Mouse (Mus musculus) CH12.LX (cell line): ENCODE data around the gene Cyp39a1. TPM values are rescaled to one million over a fixed set of nuclear protein-coding genes. Genes with fewer than 3 reads are reported as not detected.

Experiments used
- DNase-seq: peaks from one replicate; pipeline ENCODE4 v3.0.0-alpha.2; 2013; ENCODE audit errors: extremely low read depth
- H3K27ac ChIP-seq: 2 replicates; pipeline ENCODE4 v1.5.1; 2012; ENCODE audit warnings: low read depth, mild to moderate bottlenecking, control low read depth, moderate library complexity; ENCODE audit not compliant: insufficient read depth
- H3K27me3 ChIP-seq: replicated peaks from 2 replicates; pipeline ENCODE3; 2012; ENCODE audit warnings: inconsistent platforms
- H3K36me3 ChIP-seq, 2 experiments: replicated peaks in 1 of 2; 2 replicates each; pipeline versions ENCODE3 to v1.6.1; 2012; ENCODE audit warnings: inconsistent platforms in 1 of 2, low read length in 1 of 2, mild to moderate bottlenecking in 1 of 2, mixed read lengths in 1 of 2, moderate library complexity in 1 of 2; ENCODE audit not compliant: control insufficient read depth in 1 of 2, insufficient read depth in 1 of 2
- H3K4me1 ChIP-seq, 2 experiments: 2 replicates each; pipeline ENCODE4 v1.6.1; 2012; ENCODE audit warnings: inconsistent platforms in 1 of 2, moderate library complexity in 1 of 2; ENCODE audit not compliant: insufficient read depth in 2 of 2, control insufficient read depth in 1 of 2
- H3K4me2 ChIP-seq: 2 replicates; pipeline ENCODE4 v1.6.1; 2012; ENCODE audit warnings: low read depth, mild to moderate bottlenecking, control low read depth; ENCODE audit not compliant: poor library complexity, insufficient read depth, severe bottlenecking
- H3K4me3 ChIP-seq, 3 experiments: fragments of 150-350 bp in 1 of 3; sonication (generic) in 1 of 3; replicated peaks in 1 of 3; 2 replicates each; pipeline versions ENCODE3 to v1.5.1; 2011 to 2012; ENCODE audit warnings: low read depth in 2 of 3, low read length in 2 of 3, mild to moderate bottlenecking in 2 of 3, moderate library complexity in 2 of 3, control low read depth in 1 of 3, improper control_type of control experiment in 1 of 3, inconsistent platforms in 1 of 3, mixed read lengths in 1 of 3; ENCODE audit not compliant: poor library complexity in 1 of 3
- H3K79me2 ChIP-seq: replicated peaks from 2 replicates; pipeline ENCODE4 v1.6.1; 2012; ENCODE audit warnings: mild to moderate bottlenecking, moderate library complexity; ENCODE audit not compliant: control insufficient read depth, poor library complexity, insufficient read depth, severe bottlenecking; ENCODE audit errors: extremely low read depth
- H3K9ac ChIP-seq: 2 replicates; pipeline ENCODE4 v1.6.1; 2012; ENCODE audit warnings: low read depth, mild to moderate bottlenecking, control low read depth, moderate library complexity; ENCODE audit not compliant: insufficient read depth
- H3K9me3 ChIP-seq: replicated peaks from 2 replicates; pipeline ENCODE3; 2012; ENCODE audit warnings: low read length, inconsistent platforms, mixed read lengths
- CHD1 ChIP-seq: IDR thresholded peaks from 2 replicates; pipeline ENCODE4 v1.6.1; 2012; ENCODE audit warnings: low read depth, low read length, improper control_type of control experiment, inconsistent platforms
- CHD2 ChIP-seq: IDR thresholded peaks from 2 replicates; pipeline ENCODE4 v1.6.1; 2011; ENCODE audit warnings: low read length, improper control_type of control experiment
- ELF1 ChIP-seq: IDR thresholded peaks from 2 replicates; pipeline ENCODE4 v1.6.1; 2014; ENCODE audit warnings: low read depth, mild to moderate bottlenecking, inconsistent platforms, low read length, improper control_type of control experiment
- ETS1 ChIP-seq: conservative IDR thresholded peaks from 2 replicates; pipeline ENCODE4 v1.6.1; 2012; ENCODE audit warnings: low read depth, mild to moderate bottlenecking, inconsistent platforms, low read length, improper control_type of control experiment, moderate library complexity
- HCFC1 ChIP-seq: IDR thresholded peaks from 2 replicates; pipeline ENCODE4 v1.6.1; 2012; ENCODE audit warnings: low read depth, mild to moderate bottlenecking, inconsistent platforms, low read length, improper control_type of control experiment
- IRF4 ChIP-seq: IDR thresholded peaks from 2 replicates; pipeline ENCODE4 v1.6.1; 2014; ENCODE audit warnings: low read depth, mild to moderate bottlenecking, inconsistent platforms, low read length, improper control_type of control experiment
- JUND ChIP-seq: conservative IDR thresholded peaks from 2 replicates; pipeline ENCODE4 v1.6.1; 2011; ENCODE audit warnings: low read depth, low read length, improper control_type of control experiment
- KAT2A ChIP-seq: IDR thresholded peaks from 2 replicates; pipeline ENCODE4 v1.6.1; 2012; ENCODE audit warnings: low read length, improper control_type of control experiment, inconsistent platforms; ENCODE audit not compliant: insufficient replicate concordance
- MAFK ChIP-seq: IDR thresholded peaks from 2 replicates; pipeline ENCODE4 v1.6.1; 2011; ENCODE audit warnings: low read length, improper control_type of control experiment; ENCODE audit not compliant: insufficient replicate concordance
- MEF2A ChIP-seq: IDR thresholded peaks from 2 replicates; pipeline ENCODE4 v1.6.1; 2014; ENCODE audit warnings: low read depth, mild to moderate bottlenecking, inconsistent platforms, low read length, improper control_type of control experiment, borderline replicate concordance
- NRF1 ChIP-seq: IDR thresholded peaks from 2 replicates; pipeline ENCODE4 v1.6.1; 2014; ENCODE audit warnings: low read depth, mild to moderate bottlenecking, inconsistent platforms, low read length, improper control_type of control experiment, moderate library complexity
- POLR2AphosphoS2 ChIP-seq: IDR thresholded peaks from 2 replicates; pipeline ENCODE4 v1.6.1; 2011; ENCODE audit warnings: low read depth, low read length, improper control_type of control experiment
- SIN3A ChIP-seq: IDR thresholded peaks from 2 replicates; pipeline ENCODE4 v1.6.1; 2012; ENCODE audit warnings: low read length, improper control_type of control experiment, inconsistent platforms
- SMC3 ChIP-seq: IDR thresholded peaks from 2 replicates; pipeline ENCODE4 v1.6.1; 2011; ENCODE audit warnings: low read depth, low read length, improper control_type of control experiment
- TCF12 ChIP-seq: IDR thresholded peaks from 2 replicates; pipeline ENCODE4 v1.6.1; 2014; ENCODE audit warnings: low read depth, mild to moderate bottlenecking, inconsistent platforms, low read length, improper control_type of control experiment
- USF1 ChIP-seq: IDR thresholded peaks from 2 replicates; pipeline ENCODE4 v1.6.1; 2014; ENCODE audit warnings: low read depth, mild to moderate bottlenecking, inconsistent platforms, low read length, improper control_type of control experiment
- USF2 ChIP-seq: conservative IDR thresholded peaks from 2 replicates; pipeline ENCODE4 v1.6.1; 2011; ENCODE audit warnings: low read depth, low read length, improper control_type of control experiment
- ZC3H11A ChIP-seq: IDR thresholded peaks from 2 replicates; pipeline ENCODE4 v1.6.1; 2012; ENCODE audit warnings: low read depth, mild to moderate bottlenecking, inconsistent platforms, low read length, improper control_type of control experiment
- ZNF384 ChIP-seq: IDR thresholded peaks from 2 replicates; pipeline ENCODE4 v1.6.1; 2012; ENCODE audit warnings: low read depth, low read length, improper control_type of control experiment, inconsistent platforms
- dilution Hi-C: fragments of 300-500 bp; cut with MboI; formaldehyde crosslinking; loops from 2 replicates; pipeline ENCODE4 v1.14.3; 2020; ENCODE audit warnings: low sequenced_read_pairs; ENCODE audit not compliant: extremely low pct_unique_long_range_greater_than_20kb, extremely low pct_ligation_motif_present
- in situ Hi-C: fragments of 300-500 bp; cut with MboI; formaldehyde crosslinking; loops from 3 replicates; pipeline ENCODE4 v1.14.3; 2019; ENCODE audit warnings: low sequenced_read_pairs, low pct_ligation_motif_present, low pct_unique_long_range_greater_than_20kb, mixed read lengths
- polyA plus RNA-seq: library from polyadenylated mRNA; unstranded; fragments of >175 nt; gene quantifications from 2 replicates; pipeline ENCODE4 v1.2.1, GENCODE M21; 2012; ENCODE audit warnings: low read depth; ENCODE audit not compliant: insufficient read length
- total RNA-seq, 2 experiments: library from RNA; depleted of rRNA; stranded (reverse); fragments of 300-350 nt in 1 of 2; fragments of >200 nt in 1 of 2; gene quantifications; 2 replicates each; pipeline ENCODE4 v1.2.3; 2012 to 2014

The Cyp39a1 gene
- total and polyA plus RNA-seq, 3 experiments = 0.04 to 0.43 (median 0.16) TPM

GRCm38 (mm10) chr17:43643191-43643590 is 24.0 kb upstream of the Cyp39a1 start:
- Histone ChIP-seq H3K4me1 (no peaks in the 10 kb centered on the region), H3K4me2 (no peak overlapping the region), H3K79me2 (no peaks in the 10 kb centered on the region), H3K27me3 (no peaks in the 10 kb centered on the region), H3K9me3 (peaks cover 43% of the 10 kb centered on the region), H3K9ac (no peak overlapping the region), H3K36me3 (no peaks in the 10 kb centered on the region), H3K27ac (no peak overlapping the region), H3K4me3 (no peak overlapping the region)
- dilution Hi-C loops (no loop called here), in situ Hi-C loops (no loop called here)
- no peak for DNase-seq
- no peak for TF ChIP-seq MAFK
- no peak for TF ChIP-seq HCFC1
- TF ChIP-seq POLR2AphosphoS2 = no peak
- no peak for TF ChIP-seq SMC3
- TF ChIP-seq KAT2A = no peak
- TF ChIP-seq ELF1 = no peak
- no peak for TF ChIP-seq JUND
- TF ChIP-seq USF2 = no peak
- TF ChIP-seq NRF1 = no peak
- no peak for TF ChIP-seq CHD1
- TF ChIP-seq MEF2A = no peak
- no peak for TF ChIP-seq IRF4
- no peak for TF ChIP-seq USF1

- DNase-seq = no peak
- in situ Hi-C loops = no loop called here
- Histone ChIP-seq H3K4me3 (no peak overlapping the region), H3K27me3 (no peaks in the 10 kb centered on the region), H3K4me2 (no peak overlapping the region), H3K9me3 (peaks cover 36% of the 10 kb centered on the region), H3K4me1 (no peaks in the 10 kb centered on the region), H3K79me2 (no peaks in the 10 kb centered on the region), H3K27ac (no peak overlapping the region), H3K36me3 (no peaks in the 10 kb centered on the region), H3K9ac (no peak overlapping the region)
- dilution Hi-C loops = no loop called here
- TF ChIP-seq HCFC1 (no peak), SIN3A (no peak), MEF2A (no peak), IRF4 (no peak), SMC3 (no peak), ELF1 (no peak), TCF12 (no peak), ZC3H11A (no peak), CHD1 (no peak), ZNF384 (no peak), ETS1 (no peak), CHD2 (no peak)
These were observed 22.9 kb upstream of the Cyp39a1 start for GRCm38 (mm10) chr17:43644375-43644774.
